Mouse (Mus musculus): ENCODE measurements around the gene Pga5.

DNA sequence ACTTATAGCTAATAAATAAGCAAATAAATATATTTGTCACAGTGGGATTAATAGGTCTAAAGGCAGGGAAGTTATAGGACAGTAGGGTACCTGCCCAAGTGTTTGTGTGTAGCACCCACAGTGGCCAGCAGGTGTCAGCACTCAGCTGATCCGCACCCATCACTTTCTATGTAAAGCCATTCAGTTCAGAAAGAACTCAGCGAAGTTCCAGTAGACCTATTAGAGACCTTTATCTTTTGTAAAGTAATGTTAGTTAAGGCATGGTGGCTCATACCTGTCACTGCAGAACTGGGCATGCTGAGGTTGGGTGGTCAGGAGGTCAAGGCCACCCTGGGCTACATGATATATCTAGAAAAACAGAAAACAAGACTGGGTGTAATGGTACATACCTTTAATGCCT, 12.4 kb downstream of the Pga5 start:
- peak; percentile 89 for TF ChIP-seq CTCF (IDR thresholded peaks at IDR 0.05; ENCODE audit: low read depth)
- TF ChIP-seq EP300 (IDR thresholded peaks at IDR 0.05; ENCODE audit: low read depth), result no peak

Measured in liver, postnatal 0 days (tissue).